Mouse (Mus musculus) erythroblast, embryonic 14.5 days (primary cell): ENCODE data around the gene Hand2. TPM values are rescaled to one million over a fixed set of nuclear protein-coding genes. Genes with fewer than 3 reads are reported as not detected.

ENCODE experiments used
- H3K27me3 ChIP-seq: 2 replicates; pipeline ENCODE4 v1.6.1; 2012; ENCODE audit warnings: inconsistent platforms; ENCODE audit not compliant: control insufficient read depth
- H3K36me3 ChIP-seq: 2 replicates; pipeline ENCODE4 v1.6.1; 2012; ENCODE audit warnings: mild to moderate bottlenecking, inconsistent platforms; ENCODE audit not compliant: control insufficient read depth
- H3K4me1 ChIP-seq: 2 replicates; pipeline ENCODE4 v1.6.1; 2012; ENCODE audit warnings: inconsistent platforms; ENCODE audit not compliant: control insufficient read depth
- H3K4me3 ChIP-seq: replicated peaks from 2 replicates; pipeline ENCODE3; 2012; ENCODE audit warnings: moderate library complexity, mild to moderate bottlenecking, inconsistent platforms
- H3K9me3 ChIP-seq: 2 replicates; pipeline ENCODE4 v1.6.1; 2012; ENCODE audit warnings: low read length, inconsistent platforms, mixed read lengths; ENCODE audit not compliant: control insufficient read depth
- GATA1 ChIP-seq: IDR thresholded peaks from 2 replicates; pipeline ENCODE4 v1.6.1; 2012; ENCODE audit warnings: low read length, inconsistent platforms, mixed read lengths
- TAL1 ChIP-seq: IDR thresholded peaks from 3 replicates; pipeline ENCODE4 v1.6.1; 2012; ENCODE audit warnings: low read length, inconsistent platforms, mixed read lengths
- polyA plus RNA-seq: library from polyadenylated mRNA; stranded (reverse); fragments of >175 nt; gene quantifications from 2 replicates; pipeline ENCODE4 v1.2.3, GENCODE M21; 2012

Gene Hand2
- polyA plus RNA-seq, 1 experiment: not detected

DNA sequence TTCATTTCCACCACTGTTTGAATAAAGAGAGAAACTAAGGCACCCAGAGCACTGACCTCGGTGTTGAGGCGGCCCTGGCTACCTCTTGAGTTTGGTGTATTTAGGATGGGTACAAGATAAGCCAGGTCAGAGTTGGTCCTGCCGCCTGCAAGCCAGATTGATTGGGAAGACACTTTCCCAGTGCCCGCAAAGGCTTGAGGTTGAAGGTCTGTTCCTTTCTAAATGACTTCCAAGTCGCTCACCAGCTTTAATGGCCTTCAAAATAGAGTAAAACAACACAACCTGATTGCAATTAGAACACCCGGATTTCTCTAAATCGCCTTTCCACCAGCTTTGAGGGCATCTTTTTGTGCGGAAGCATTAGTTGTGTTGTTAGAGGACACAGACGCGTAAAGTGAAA is 7.2 kb upstream of the Hand2 start:
- Histone ChIP-seq H3K9me3 (no peaks in the 10 kb centered on the region), H3K4me3 (no peak overlapping the region), H3K36me3 (no peaks in the 10 kb centered on the region), H3K27me3 (peaks cover 74% of the 10 kb centered on the region), H3K4me1 (no peaks in the 10 kb centered on the region)
- TF ChIP-seq TAL1: no peak
- no peak for TF ChIP-seq GATA1

DNA sequence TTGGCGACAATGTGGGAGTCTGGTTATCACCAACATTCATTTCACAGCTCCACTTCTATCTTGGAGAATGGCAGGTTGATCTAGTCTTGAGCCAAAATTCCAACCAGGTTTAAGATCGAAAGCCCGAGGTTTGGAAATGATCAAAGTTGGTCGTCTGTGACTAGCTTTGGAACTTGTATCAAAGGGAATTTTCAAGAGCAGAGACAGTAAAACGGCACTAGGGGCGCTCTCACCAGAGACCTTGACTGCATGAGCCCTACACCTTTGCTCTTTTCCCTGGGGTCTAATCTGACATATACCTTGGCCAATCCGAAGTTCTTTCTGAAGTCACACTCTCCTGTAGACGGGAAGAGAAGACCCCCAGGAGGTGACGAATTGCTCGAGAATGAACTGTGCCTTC is 6.6 kb upstream of the Hand2 start:
- Histone ChIP-seq H3K36me3 (no peaks in the 10 kb centered on the region), H3K9me3 (no peaks in the 10 kb centered on the region), H3K4me3 (no peak overlapping the region), H3K4me1 (no peaks in the 10 kb centered on the region), H3K27me3 (peaks cover 81% of the 10 kb centered on the region)
- no peak for TF ChIP-seq GATA1
- TF ChIP-seq TAL1: no peak

DNA sequence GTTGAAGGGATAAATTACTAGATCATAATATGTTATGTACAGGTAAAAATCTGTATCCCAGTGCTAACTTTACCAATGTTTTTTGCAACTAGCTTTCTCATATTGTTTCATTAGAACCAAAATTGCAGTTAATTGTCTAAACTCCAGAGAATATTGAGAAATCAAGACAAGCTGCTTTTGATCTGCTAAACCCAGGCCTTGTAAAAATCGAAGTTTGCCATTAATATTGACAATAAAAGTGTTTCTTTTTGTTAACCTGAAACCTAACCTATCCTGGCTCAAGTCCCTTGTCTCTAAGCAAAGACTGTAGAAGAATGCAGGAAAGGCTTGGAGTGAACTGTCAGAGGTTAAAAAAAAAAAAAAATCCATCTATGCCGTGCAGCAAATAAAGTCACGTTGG is 5.3 kb upstream of the Hand2 start:
- TF ChIP-seq TAL1 (no peak), GATA1 (no peak)
- Histone ChIP-seq H3K9me3 (no peaks in the 10 kb centered on the region), H3K4me1 (no peaks in the 10 kb centered on the region), H3K4me3 (no peak overlapping the region), H3K27me3 (peaks cover 93% of the 10 kb centered on the region), H3K36me3 (no peaks in the 10 kb centered on the region)

DNA sequence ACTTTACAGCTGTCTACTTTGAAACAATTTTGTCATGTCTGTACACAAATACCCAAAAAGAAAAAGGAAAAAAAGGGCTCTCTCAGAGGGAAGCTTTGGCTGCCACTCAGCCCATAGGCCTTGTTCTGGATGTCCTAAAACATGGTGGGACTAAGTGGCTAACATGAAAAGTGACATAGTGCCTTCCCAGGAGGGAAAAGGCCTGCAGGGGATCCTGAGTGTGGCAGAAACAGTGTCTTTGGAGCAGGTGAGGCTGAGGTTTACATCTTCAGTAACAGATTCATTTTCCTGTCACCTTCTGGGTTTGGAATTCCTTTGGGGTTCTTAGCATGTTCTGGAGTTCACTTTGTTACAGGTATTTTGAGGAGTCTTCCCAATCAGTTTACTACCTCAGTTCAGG is 3.7 kb upstream of the Hand2 start:
- no peak for TF ChIP-seq TAL1
- no peak for TF ChIP-seq GATA1
- Histone ChIP-seq H3K9me3 (no peaks in the 10 kb centered on the region; the same call in 1 of the 2 replicates), H3K4me1 (no peaks in the 10 kb centered on the region), H3K27me3 (peaks cover 95% of the 10 kb centered on the region), H3K36me3 (no peaks in the 10 kb centered on the region), H3K4me3 (no peak overlapping the region)

DNA sequence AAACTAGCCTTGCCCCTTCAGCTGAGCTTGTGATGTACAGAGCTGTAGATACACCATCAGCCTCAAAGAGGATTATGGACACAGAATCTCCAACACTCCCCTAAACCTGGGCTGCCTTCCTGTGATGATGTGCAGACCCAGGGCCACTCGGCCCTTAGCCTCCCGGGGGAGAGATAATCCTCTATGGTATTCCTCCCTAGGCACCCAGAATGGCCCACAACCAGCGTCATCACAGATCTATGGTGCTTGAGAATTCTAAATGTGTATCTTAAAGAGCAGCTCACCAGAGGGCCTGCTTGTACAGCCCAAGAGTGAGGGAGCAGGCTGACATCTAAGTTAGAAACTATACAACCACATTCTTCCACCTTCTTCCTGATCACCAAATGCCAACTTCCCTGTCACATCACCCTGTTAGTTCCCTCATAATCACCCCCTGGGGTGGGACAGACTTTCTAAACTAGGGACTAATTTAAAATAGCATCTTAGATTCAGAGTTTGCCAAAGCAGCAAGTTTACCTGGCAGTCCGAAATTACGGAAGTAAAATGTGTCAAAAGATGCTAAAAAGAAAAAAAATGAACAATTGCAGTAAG is 2.8 kb upstream of the Hand2 start:
- Histone ChIP-seq H3K27me3 (peaks cover 95% of the 10 kb centered on the region), H3K4me1 (no peaks in the 10 kb centered on the region), H3K4me3 (no peak overlapping the region), H3K9me3 (no peaks in the 10 kb centered on the region; the same call in 1 of the 2 replicates), H3K36me3 (no peaks in the 10 kb centered on the region)
- TF ChIP-seq GATA1: no peak
- no peak for TF ChIP-seq TAL1

DNA sequence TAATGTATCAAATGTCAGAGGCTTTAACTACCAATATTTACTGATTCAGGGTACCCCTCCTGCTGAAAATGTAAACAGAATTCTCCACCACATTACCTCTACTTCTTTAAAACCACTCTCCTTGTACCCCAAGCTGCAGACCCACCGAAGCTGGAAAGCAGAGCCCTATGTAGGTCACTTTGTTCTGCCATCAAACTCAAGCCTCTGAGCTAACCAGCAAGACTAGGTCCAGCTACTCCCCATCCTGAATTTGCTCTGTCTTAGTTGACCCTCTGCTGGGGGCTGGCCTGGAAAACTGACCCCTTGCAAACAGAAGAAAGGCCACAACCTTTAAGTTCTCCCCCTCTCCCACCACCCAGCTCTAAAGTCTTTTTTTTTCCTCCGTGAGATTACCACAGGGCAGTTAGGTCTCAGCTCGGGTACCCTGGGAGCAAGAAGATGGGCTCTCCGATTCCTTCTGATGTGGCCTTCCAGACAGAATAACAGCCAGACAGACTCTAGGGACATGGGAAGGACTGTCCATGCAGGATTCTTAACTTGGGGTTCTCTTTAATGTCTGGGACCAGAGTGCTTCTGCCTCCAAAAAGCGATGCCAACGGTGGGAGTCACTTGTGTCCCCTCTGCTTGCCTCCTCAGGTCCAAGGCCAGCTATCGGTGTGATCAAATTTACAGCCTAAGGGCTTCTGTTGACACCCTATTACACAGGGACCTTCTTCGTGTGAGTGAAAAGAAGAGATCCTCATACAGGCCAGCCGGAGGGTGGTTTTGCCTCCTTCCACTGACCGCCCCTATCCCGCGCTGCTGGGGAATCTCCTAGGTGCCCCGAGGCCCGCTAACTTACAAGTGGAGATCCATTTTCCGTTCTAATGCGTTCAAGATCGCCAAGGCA is 1.4 kb upstream of the Hand2 start:
- peaks cover 96% of the 10 kb centered on the region for H3K27me3 ChIP-seq
- H3K36me3 ChIP-seq: no peaks in the 10 kb centered on the region
- H3K4me3 ChIP-seq: no peak overlapping the region

DNA sequence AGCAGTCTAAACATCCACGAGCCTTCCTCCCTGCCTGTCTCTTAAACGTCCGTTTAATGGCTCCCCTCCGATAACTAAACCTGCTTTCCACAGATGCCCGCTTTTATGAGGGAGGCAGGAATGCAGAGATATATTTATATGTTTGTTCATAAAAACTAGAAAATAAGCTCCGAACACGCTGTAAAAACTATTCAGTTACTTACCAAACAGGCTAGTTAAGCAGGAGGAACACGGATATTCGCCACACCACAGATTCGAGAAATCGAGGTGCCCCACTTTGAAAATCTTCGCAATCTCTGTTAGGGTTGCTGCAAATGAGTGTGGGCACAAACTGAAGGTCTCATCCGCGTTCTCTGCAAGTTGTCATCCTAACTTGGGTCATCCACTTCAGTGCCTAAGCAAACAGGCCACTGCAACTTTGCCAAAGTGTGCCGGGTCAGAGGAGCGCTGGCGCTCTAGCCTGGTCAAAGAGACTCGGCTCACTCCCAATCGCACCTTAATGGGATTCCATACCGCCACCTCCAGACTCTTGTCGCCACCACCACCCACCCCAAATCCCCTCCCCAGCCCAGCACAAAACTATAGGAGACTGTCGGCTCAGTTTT is 700 bp upstream of the Hand2 start:
- peaks cover 96% of the 10 kb centered on the region for H3K27me3 ChIP-seq
- H3K9me3 ChIP-seq: no peaks in the 10 kb centered on the region; the same call in 1 of the 2 replicates
- TF ChIP-seq GATA1 (no peak), TAL1 (no peak)
- H3K4me3 ChIP-seq: no peak overlapping the region
- no peaks in the 10 kb centered on the region for H3K4me1 ChIP-seq
- no peaks in the 10 kb centered on the region for H3K36me3 ChIP-seq

More for the DNA sequence above, 1.4 kb upstream of the Hand2 start:
- H3K4me1 ChIP-seq: no peaks in the 10 kb centered on the region
- no peaks in the 10 kb centered on the region; the same call in 1 of the 2 replicates for H3K9me3 ChIP-seq
- TF ChIP-seq GATA1 (no peak), TAL1 (no peak)

DNA sequence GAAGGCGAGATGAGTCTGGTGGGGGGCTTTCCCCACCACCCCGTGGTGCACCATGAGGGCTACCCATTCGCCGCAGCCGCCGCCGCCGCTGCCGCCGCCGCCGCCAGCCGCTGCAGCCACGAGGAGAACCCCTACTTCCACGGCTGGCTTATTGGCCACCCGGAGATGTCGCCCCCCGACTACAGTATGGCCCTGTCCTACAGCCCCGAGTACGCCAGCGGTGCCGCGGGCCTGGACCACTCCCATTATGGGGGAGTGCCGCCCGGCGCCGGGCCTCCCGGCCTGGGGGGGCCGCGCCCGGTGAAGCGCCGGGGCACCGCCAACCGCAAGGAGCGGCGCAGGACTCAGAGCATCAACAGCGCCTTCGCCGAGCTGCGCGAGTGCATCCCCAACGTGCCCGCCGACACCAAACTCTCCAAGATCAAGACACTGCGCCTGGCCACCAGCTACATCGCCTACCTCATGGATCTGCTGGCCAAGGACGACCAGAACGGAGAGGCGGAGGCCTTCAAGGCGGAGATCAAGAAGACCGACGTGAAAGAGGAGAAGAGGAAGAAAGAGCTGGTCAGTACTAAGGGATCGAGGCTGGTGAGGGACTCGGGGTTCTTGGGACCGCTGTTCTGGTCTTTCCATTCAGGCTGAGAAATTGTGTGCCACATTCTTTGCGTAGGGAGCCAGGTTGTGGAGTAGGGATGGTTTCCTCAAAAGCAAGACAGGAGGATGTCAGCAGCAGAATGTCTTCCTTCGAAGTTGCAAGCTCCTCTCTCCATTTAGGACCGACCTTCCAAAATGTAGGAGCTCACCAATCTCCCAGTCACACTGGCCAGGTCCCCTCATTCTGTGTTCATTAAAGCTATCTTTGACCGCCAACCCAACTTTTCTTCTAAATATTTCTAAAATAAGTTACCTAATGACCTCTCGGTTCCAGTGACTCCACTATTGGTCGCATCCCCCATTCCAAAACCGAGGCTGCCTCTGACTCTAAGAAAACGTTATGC is 1.4 kb downstream of the Hand2 start:
- Histone ChIP-seq H3K27me3 (peaks cover 100% of the 10 kb centered on the region), H3K4me3 (peak overlapping the region; percentile 12)
- TF ChIP-seq TAL1 (no peak), GATA1 (no peak)

More for the DNA sequence above, 1.4 kb downstream of the Hand2 start:
- Histone ChIP-seq H3K9me3 (no peaks in the 10 kb centered on the region; the same call in 1 of the 2 replicates), H3K4me1 (no peaks in the 10 kb centered on the region), H3K36me3 (no peaks in the 10 kb centered on the region)
